Mouse (Mus musculus) testis, adult 2 months (tissue): Measurements from ENCODE around the gene Hnf1b.

Experiments used
- CTCF ChIP-seq: fragments of 200-500 bp; IDR thresholded peaks from 2 replicates; pipeline ENCODE4 v1.5.1; 2012; ENCODE audit warnings: low read depth, mild to moderate bottlenecking, inconsistent platforms, low read length, moderate library complexity; ENCODE audit not compliant: control insufficient read depth, insufficient read depth, insufficient replicate concordance
- POLR2A ChIP-seq: fragments of 200-500 bp; IDR thresholded peaks from 2 replicates; pipeline ENCODE4 v1.6.1; 2012; ENCODE audit warnings: low read depth, mild to moderate bottlenecking, inconsistent platforms, low read length, moderate library complexity; ENCODE audit not compliant: control insufficient read depth

DNA sequence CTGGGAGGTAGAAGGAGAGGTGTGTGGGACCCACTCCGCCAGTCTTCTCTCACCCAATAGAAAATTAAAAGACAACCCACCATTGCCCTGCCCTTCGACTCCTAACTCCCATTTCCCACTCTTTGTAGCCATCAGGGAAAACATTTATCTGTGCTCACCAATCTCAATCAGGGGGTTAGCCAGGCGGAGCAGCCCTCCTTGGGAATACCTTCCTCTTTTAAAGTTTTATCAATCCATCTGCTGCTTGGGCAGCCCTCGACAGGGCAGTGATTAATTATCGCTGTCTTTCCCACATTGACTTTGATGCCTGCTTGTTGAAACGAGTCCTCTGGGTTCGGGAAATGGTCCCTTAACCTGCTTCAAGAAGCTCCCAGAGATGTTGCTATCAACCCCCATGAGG is 47.7 kb downstream of the Hnf1b start:
- TF ChIP-seq CTCF (no peak), POLR2A (no peak)
